Mouse (Mus musculus) common myeloid progenitor, adult 5-6 weeks (primary cell): ENCODE measurements at regions not wholly inside any gene's neighbourhood (a gene's known extent, or its start where the extent isn't known, plus 50 kb on each side); places are given as distances from the start of the nearest gene placed in this dataset.
A peak's percentile ranks its signal among the peaks of the same experiment; 100 is the strongest.

Experiments
- ATAC-seq: replicated peaks from 2 replicates; pipeline ENCODE4 v1.8.0; 2016; ENCODE audit warnings: low read depth, mild to moderate bottlenecking, moderate TSS enrichment, inconsistent platforms; ENCODE audit not compliant: poor library complexity, severe bottlenecking

DNA sequence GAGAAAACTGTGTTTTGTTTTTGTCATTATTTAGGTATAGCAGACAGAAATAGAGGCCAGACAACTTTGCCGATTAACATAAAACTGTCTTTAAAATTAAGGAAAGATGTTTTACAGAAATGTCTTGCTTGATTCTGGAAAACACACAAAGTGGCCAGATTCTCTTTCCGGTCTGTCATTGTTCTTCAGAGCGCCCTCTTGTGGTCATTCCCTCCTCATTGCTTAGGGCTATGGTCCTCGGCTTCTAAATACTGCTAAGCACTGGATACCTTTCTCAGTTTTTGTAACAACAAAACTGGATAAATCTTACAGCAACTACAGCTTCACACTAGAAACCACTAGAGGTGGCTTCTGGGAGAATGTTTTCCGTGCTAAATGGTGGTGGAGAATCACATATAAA, 532.5 kb upstream of the Intu start:
- 0 out of 2 replicates have a peak, but pooled peaks have one; percentile 47 for ATAC-seq

DNA sequence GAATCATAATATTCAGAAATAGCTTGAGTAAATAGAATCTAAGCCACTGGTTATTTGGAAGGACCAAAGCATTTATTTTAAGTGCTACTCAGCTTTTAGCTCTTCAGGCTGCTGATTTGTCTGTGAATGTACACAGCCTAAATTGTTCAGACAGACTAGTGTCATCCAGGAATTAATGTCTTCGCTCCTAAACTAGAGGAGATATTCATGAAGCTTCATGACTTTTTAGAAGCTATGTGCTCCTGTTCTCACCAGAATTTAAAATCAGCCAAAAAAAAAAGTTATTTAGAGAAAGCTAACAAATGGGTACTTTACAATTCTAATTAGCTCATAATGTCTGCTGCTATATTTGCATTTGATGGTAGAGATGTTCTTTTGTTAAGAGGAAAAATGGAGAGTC, 531.2 kb upstream of the Intu start:
- ATAC-seq = no peak

- ATAC-seq = no peak
These were observed 528.2 kb upstream of the Intu start for GRCm38 (mm10) chr3:40002838-40003237.

DNA sequence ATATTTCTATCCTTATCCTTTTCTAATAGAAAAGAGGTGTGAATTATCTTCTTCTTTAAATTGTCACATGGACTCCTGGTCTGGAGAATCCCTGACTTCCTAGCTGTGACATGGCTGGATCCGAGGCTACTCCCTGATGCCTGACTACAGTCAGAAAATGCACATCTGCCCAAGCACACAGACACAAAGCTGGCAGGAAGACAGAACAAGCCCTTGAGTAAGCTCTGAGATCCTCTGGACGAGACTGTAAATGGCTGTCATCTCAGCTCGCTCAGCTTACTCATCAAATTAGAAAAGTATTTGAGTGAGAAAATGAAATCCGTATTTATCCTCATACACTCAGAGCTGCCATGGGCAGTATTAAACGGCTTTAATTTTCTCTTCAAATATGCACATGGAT, 521.0 kb upstream of the Intu start:
- no peak for ATAC-seq

DNA sequence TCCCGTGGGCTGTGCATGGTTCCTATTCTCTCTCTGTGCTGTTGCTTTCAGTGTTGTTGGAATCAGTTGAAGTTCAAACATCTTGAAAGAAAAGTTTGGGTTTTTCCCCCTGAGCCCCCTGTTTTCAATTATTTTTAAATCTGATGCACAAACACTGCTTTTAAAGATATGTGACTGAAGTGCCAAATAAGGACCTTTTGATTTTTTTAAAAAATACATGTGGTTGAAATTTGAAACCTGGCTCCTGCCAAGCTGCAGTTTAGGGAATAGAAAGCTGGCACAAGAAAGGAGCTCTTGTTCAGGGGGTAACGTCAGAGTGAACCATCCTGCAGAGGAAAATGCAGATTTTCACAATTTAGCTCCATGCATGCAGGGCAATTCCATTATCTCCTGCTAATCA, 509.4 kb upstream of the Intu start:
- ATAC-seq = no peak

DNA sequence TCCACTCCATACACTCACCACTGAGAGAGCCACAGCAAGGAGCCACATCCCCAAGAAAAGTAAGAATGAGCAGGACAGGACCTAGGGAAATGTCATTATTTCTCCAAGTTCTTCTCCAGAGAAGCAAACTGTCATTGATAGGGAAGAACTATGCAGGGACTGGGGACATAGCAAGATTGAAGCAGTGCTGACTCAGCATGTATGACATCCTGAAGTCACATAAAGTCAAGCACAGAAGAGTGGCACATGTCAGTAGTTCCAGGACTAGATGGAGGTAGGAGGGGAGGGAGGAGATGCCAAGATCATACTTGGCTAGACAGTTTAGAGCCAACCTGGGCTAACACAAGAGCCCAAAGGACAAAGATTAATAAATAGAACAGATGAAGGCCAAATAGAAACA, 503.4 kb upstream of the Intu start:
- no peak for ATAC-seq

DNA sequence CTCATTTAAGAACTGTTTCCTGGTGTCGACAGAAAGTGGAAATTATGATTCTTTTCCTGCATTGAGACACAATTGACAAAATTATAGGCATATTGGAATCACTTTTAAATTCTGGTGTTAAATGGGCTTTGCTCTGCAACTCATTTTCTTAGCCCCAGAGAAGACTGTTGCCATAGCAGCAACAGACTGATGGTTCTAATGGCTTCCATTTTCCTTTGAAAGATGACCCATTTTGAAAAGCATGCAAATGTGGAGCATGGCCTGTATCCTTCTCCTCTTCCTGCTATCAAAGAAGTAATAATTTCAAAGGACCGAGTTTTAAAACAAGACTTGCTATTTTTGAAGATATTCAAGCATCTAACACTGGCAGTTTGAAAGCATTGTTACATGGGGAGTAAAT, 494.9 kb upstream of the Intu start:
- ATAC-seq = no peak

- ATAC-seq = no peak
These were observed 481.4 kb upstream of the Intu start for GRCm38 (mm10) chr3:40049721-40050120.

- ATAC-seq = no peak
These were observed 472.8 kb upstream of the Intu start for GRCm38 (mm10) chr3:40058281-40058680.

- no peak for ATAC-seq
These were observed 472.2 kb upstream of the Intu start for GRCm38 (mm10) chr3:40058719-40059420.

- no peak for ATAC-seq
These were observed 460.9 kb upstream of the Intu start for GRCm38 (mm10) chr3:40070137-40070667.

- ATAC-seq = no peak
These were observed 454.3 kb upstream of the Intu start for GRCm38 (mm10) chr3:40076824-40077223.

- ATAC-seq = no peak
These were observed 446.0 kb upstream of the Intu start for GRCm38 (mm10) chr3:40085116-40085515.

GRCm38 (mm10) chr3:40091773-40092343, 439.2 kb upstream of the Intu start:
- ATAC-seq = no peak

DNA sequence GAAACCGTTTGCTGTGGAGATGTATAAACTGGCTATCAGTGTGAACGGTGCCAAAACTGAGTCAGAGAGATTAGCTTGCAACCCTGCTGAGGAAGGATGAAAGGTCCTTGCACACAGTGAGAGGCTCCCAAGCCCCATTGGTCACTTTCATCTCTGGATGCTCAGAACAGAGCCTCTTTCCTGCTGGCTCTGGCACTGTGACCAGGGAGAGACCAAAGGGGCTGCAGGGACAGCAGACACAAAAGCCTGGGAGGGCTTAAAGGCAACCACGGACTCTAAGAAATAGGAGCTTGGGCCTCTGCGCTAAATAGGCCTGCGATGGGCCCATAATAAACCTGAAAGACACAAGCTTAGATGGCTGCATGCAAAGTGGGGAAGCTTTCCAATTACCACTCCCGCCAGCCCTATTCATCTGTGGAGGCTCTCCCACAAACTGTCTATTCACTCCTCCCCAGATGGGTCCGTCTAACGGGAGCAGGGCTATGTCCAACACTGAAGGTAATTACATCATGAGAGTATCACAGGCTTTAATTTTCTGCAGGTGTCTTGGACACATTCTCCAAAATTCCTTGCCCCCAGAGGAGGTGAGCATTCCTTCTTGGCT, 438.2 kb upstream of the Intu start:
- ATAC-seq = no peak

DNA sequence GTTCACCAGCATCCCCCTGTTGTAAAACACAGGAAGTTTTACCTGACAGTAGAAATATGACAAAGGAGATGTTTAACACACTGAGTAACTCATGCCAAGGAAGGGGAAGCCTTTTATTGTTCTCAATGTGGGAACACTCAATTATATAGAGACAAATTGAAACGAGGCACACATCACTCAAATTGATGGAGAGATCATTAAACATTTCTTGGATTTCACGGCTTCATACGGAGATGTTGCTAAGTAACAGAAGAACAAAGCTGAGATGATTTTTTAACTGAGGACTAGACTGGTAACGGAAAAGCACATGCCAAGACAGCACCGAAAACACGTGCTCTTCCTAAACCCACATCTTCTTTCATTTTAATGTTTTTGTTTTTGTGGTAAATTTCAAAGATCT, 437.0 kb upstream of the Intu start:
- no peak for ATAC-seq

DNA sequence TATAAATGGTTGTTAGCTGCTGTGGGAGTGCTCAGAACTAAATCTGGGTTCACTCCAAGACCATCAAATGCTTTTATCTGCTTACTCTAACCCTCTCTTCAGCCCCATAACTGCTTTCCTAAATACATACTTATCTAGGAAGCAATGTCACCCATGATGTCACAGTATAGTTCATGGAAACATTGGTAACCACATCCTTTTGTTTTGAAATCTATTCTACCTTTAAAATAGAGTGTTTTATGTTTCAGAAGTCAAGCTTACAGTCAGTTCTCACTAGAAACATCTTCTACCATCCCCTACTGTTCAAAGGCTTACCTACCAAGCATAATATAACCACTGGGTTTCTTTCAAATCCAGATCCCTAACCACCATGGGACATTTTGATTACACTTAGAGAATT, 436.4 kb upstream of the Intu start:
- no peak for ATAC-seq

- no peak for ATAC-seq
These were observed 428.4 kb upstream of the Intu start for GRCm38 (mm10) chr3:40102698-40103097.

DNA sequence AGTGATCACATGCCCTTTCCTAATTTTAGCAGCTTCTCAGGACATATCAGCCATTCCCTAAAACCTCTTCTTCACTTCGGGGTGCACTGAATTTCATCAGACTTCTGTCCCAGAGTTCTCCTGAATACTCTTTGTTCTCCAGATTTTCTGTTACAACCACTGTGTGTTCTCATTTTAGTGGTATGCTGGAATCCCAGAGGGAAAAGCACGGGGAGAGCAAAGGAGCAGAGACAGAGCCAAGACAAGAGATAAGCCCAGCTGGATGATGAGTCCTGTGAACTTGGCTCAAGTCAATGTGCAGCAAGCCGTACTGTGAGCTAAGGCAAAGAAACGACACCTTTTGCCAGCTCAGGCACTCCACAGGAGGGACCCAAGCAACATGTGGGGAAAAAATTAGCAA, 416.3 kb upstream of the Intu start:
- ATAC-seq = no peak

DNA sequence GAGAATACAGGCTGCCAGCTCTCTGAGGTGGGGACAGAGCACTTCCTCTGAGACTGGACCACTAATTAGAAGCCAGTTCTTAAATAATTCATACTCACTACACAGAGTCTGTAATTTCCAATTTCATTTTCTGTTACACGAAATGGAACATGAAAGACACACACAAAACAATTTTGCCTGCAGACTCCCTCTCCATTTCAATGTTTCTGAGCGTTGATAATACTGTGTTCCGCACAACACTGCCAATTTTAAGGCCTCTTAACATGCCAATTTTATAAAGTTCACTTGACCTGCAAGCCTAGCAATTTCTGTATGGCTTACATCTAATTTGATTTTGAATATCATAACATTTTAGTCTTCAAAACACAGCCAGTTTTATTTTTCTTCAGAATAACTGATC, 412.5 kb upstream of the Intu start:
- ATAC-seq = no peak

GRCm38 (mm10) chr3:40119462-40119861, 411.6 kb upstream of the Intu start:
- ATAC-seq = no peak
